Mouse (Mus musculus): Measurements from ENCODE around the gene Kl.

Kl gene

DNA sequence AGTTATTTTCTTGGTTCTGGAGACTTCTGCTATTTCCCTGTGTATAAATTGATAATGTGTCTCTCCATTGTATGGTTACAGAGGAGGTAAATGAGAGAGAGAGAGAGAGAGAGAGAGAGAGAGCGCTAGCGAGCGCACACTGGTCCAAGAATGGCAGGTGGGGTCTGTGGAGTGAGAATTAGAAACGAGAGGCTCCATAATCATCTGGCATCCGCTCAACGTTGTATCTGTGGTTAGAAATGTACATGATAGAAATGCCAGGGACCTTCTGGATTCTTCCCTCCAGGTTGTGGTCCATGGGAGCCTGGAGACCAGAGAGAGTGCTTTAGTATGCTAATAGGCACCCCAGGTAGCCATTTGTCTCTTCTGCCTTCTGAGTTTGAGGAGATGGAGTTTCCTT is 76.5 kb downstream of the Kl start:
- DNase-seq (ENCODE audit: low spot score), result no peak

DNA sequence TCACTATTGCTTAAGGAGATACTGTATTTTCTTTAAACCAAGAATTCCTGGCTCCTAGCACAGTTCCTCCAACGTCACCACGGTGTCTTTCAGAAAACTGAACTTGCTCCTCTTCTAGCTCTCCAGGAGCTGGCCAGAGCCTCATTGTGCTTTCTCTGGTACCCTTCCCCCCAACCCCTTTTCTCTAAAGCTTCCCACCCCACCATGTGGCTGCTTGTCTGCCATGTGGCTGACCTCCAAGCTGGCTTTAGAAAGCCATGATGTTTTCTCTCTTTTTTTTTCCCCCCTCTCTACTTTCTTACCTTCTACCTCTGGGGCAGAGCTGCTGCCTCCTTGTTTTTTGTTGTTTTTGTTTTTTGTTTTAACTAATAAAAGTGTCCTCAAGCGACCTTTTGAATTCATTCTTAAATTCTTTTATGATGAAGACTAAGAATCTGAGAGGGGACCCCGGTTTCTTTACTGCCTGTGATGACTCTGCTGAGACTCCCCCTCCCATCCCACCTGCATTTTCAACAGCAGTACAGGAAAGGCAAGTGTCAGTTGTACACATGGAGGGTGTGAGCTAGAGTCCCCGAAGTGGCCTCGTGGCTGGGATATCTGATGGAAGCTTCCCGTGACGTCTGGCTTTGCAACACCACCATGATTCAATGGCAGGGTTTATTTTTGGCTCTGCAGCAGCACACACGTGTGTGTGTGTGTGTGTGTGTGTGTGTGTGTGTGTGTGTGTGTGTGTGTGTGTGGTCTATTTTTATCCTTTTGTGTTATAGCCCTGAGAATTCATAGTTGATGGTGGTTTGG is 82.5 kb downstream of the Kl start:
- DNase-seq (ENCODE audit: low spot score), result no peak

DNA sequence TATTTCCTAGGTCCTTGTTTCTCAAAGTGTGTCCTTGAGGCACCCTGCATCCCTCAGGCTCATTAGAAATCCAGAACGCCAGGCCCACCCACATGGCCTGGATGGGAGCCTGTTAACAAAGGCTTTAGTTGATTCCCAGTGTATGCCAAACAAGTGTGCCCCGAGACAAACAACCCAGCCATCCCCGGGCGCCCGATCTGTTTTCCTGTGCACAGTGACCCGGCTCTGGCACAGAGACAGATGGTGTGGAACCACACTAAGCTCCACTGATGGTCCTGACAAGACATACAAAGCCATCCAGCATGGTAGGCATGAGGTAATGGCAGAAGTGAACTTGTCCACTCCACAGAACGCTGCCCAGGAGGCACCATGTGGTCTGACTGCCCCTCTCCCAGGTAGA is 85.5 kb downstream of the Kl start:
- no peak for DNase-seq (ENCODE audit: low spot score)

DNA sequence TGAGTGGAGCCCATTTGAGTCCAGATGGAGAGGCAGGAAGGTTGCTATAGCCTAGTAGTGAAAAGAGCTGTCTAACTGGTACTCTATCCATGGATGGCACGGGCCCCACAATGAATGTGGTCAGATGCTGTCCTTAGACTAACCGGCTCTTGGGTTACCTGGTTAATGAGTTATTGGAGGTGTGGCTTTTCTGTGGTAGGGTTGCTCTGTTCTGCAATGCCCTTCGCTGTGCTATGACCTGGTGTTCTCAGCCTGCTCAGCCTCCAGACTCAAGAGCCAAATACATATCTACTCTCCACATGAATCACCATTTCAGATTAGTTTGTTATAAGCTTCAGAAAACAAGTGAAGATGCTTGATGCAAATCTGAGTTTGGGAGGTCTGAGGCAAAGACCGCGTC is 90.5 kb downstream of the Kl start:
- no peak for DNase-seq (ENCODE audit: low spot score)

Measured in embryo, embryonic 10.5 days (tissue).